Mouse (Mus musculus) embryonic fibroblast, embryonic 13.5 days (primary cell): Measurements from ENCODE around the gene Tango6.

Source experiments
- CTCF ChIP-seq: IDR thresholded peaks from 2 replicates; pipeline ENCODE4 v1.5.1; 2011; ENCODE audit warnings: mild to moderate bottlenecking, control low read depth, low read length, moderate library complexity, borderline replicate concordance; ENCODE audit not compliant: insufficient read depth
- POLR2A ChIP-seq: IDR thresholded peaks from 2 replicates; pipeline ENCODE4 v1.6.1; 2011; ENCODE audit warnings: low read depth, mild to moderate bottlenecking, control low read depth, low read length, moderate library complexity

GRCm38 (mm10) chr8:106764529-106764928 lies 81.7 kb downstream of the Tango6 start:
- no peak for TF ChIP-seq CTCF
- TF ChIP-seq POLR2A = no peak
